In genomic region chr8:42043526-42043925, GRCm38 (mm10) we compare ENCODE assay signal across 25 mouse cellular contexts.
DNase-seq lines count a peak whose midpoint lies in the region; ATAC-seq lines count a peak whose summit lies in the region.
"Had no signal": no experiment of that assay in that cellular context is flagged by ENCODE, and none has a peak within 500 bp of the region (broad histone marks: within the 10 kb centered on the region; RNA-seq: fewer than 3 reads in every experiment).

No protein-coding gene starts in this region.

- no peaks in the 10 kb centered on the region for H3K9me3 ChIP-seq in forebrain, embryonic 14.5 days (replicated peaks; ENCODE audit: control insufficient read depth, low read length)
- H3K9me3 ChIP-seq in forebrain, embryonic 12.5 days: no peaks in the 10 kb centered on the region
- no peaks in the 10 kb centered on the region for H3K9me3 ChIP-seq in limb, embryonic 10.5 days (replicated peaks)
- H3K9me3 ChIP-seq: embryonic facial prominence, embryonic 15.5 days; forebrain, embryonic 10.5 days; G1E; heart, embryonic 10.5 days; heart, embryonic 15.5 days; hindbrain, embryonic 13.5 days had no signal

- no peaks in the 10 kb centered on the region for H3K36me3 ChIP-seq in forebrain, embryonic 14.5 days (ENCODE audit: control insufficient read depth, insufficient read depth, low read length)
- no peaks in the 10 kb centered on the region for H3K36me3 ChIP-seq in forebrain, embryonic 12.5 days (replicated peaks)
- H3K36me3 ChIP-seq in limb, embryonic 10.5 days: no peaks in the 10 kb centered on the region
- H3K36me3 ChIP-seq: embryonic facial prominence, embryonic 15.5 days; forebrain, embryonic 10.5 days; G1E; heart, embryonic 10.5 days; heart, embryonic 15.5 days; hindbrain, embryonic 13.5 days had no signal

- no peak overlapping the region for H3K9ac ChIP-seq in forebrain, embryonic 14.5 days (ENCODE audit: low read length)
- no peak overlapping the region for H3K9ac ChIP-seq in forebrain, embryonic 12.5 days
- H3K9ac ChIP-seq: embryonic facial prominence, embryonic 15.5 days; heart, embryonic 15.5 days; hindbrain, embryonic 13.5 days had no signal

- no peak overlapping the region for H3K4me3 ChIP-seq in forebrain, embryonic 14.5 days (ENCODE audit: low read depth, low read length)
- H3K4me3 ChIP-seq in forebrain, embryonic 12.5 days (replicated peaks): no peak overlapping the region
- H3K4me3 ChIP-seq in limb, embryonic 10.5 days: no peak overlapping the region
- H3K4me3 ChIP-seq: embryonic facial prominence, embryonic 15.5 days; erythroblast, embryonic 14.5 days; forebrain, embryonic 10.5 days; gastrocnemius, adult 2 months; heart, embryonic 10.5 days; heart, embryonic 15.5 days; hindbrain, embryonic 13.5 days had no signal

- peak; percentile 8 for DNase-seq in forebrain, embryonic 14.5 days (ENCODE audit: low spot score)
- DNase-seq in MN1 (ENCODE audit: low spot score): peak; percentile 58
- DNase-seq in brain, adult 2 months (ENCODE audit: low read depth, low spot score): peak; percentile 26
- DNase-seq in limb, embryonic 10.5 days (ENCODE audit: low spot score): peak; percentile 34
- DNase-seq in gastrocnemius, postnatal 25 days: no peak
- DNase-seq: adrenal gland, postnatal 10 days; cerebellum, adult 18-20 months; cerebellum, adult 9-11 months; cerebellum, postnatal 36 days; gastrocnemius, adult 2 months; gastrocnemius, postnatal 36 days; heart, adult 11 months; heart, postnatal 14 days had no signal

- no peaks in the 10 kb centered on the region for H3K27me3 ChIP-seq in forebrain, embryonic 14.5 days (replicated peaks; ENCODE audit: control insufficient read depth, insufficient read depth, low read length)
- no peaks in the 10 kb centered on the region for H3K27me3 ChIP-seq in forebrain, embryonic 12.5 days
- H3K27me3 ChIP-seq in limb, embryonic 10.5 days (ENCODE audit: low read depth, poor library complexity, severe bottlenecking): no peaks in the 10 kb centered on the region
- H3K27me3 ChIP-seq: embryonic facial prominence, embryonic 15.5 days; heart, embryonic 15.5 days; hindbrain, embryonic 13.5 days had no signal

- no peak overlapping the region for H3K4me2 ChIP-seq in forebrain, embryonic 14.5 days (ENCODE audit: low read length)
- no peak overlapping the region for H3K4me2 ChIP-seq in forebrain, embryonic 12.5 days
- H3K4me2 ChIP-seq: embryonic facial prominence, embryonic 15.5 days; heart, embryonic 15.5 days; hindbrain, embryonic 13.5 days had no signal

- H3K4me1 ChIP-seq in forebrain, embryonic 14.5 days (ENCODE audit: control insufficient read depth, insufficient read depth, low read length): no peaks in the 10 kb centered on the region
- H3K4me1 ChIP-seq in forebrain, embryonic 12.5 days: no peaks in the 10 kb centered on the region
- H3K4me1 ChIP-seq in limb, embryonic 10.5 days: peaks cover 32% of the 10 kb centered on the region
- H3K4me1 ChIP-seq: embryonic facial prominence, embryonic 15.5 days; forebrain, embryonic 10.5 days; heart, embryonic 10.5 days; heart, embryonic 15.5 days; hindbrain, embryonic 13.5 days had no signal

- H3K27ac ChIP-seq in forebrain, embryonic 14.5 days (ENCODE audit: low read depth, low read length): no peak overlapping the region
- H3K27ac ChIP-seq in forebrain, embryonic 12.5 days: no peak overlapping the region
- H3K27ac ChIP-seq in limb, embryonic 10.5 days: no peak overlapping the region
- H3K27ac ChIP-seq: embryonic facial prominence, embryonic 15.5 days; forebrain, embryonic 10.5 days; gastrocnemius, adult 2 months; heart, embryonic 10.5 days; heart, embryonic 15.5 days; hindbrain, embryonic 13.5 days had no signal

- 70% methylated on average over 5 of the region's 5 CpGs for WGBS in forebrain, embryonic 14.5 days
- WGBS in forebrain, embryonic 12.5 days: 76% methylated on average over 5 of the region's 5 CpGs
- WGBS in limb, embryonic 10.5 days: 31% methylated on average over 5 of the region's 5 CpGs

- ATAC-seq in forebrain, embryonic 14.5 days: no peak
- ATAC-seq in forebrain, embryonic 12.5 days (ENCODE audit: low FRiP score): no peak
- no peak for ATAC-seq in frontal cortex, adult (ENCODE audit: low TSS enrichment)
- ATAC-seq in CD4-positive, CD25-positive, alpha-beta regulatory T cell, adult 4 months: no peak
- ATAC-seq: forebrain, embryonic 16.5 days; intestine, embryonic 16.5 days had no signal
